Mouse (Mus musculus): ENCODE measurements at regions not wholly inside any gene's neighbourhood (a gene's known extent, or its start where the extent isn't known, plus 50 kb on each side); places are given as distances from the start of the nearest gene placed in this dataset.

DNA sequence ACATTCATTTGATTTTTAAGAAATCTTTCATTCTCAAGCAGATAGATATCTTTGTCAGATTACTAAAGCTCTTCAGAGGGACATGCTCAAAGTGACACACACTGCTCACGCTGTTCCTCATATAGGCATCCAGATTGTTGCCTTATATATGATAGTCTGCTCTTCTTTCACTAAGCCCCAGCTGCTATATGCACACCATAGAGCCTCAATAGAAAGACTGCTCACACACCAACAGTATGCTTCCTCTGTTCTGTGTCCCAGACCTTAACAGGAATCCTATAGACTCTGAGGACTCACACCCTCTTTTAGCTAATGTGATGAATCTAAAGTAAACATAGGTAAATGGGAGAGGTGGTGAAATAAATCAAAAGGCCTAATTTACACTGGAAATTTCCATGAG, 561.8 kb downstream of the Smarca1 start:
- DNase-seq, result no peak

DNA sequence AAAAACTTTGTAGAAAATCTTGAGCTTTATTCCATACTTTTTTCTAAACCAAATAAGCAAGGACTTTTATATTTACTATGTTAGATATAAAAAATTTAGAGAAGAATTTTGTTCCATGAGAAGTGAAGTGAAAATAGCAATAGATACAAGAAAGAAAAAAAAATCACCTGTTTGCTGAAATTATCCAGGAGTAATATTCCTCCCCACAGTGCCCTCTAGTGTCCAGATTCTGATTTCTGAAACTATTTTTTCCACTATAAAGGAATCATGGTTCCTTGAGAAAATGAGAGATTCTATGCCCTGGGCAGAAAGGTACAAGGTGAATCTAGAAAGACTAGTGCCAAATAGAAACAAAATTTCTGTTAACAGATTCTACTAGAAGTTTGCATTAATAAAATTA, 564.0 kb downstream of the Smarca1 start:
- peak; percentile 41 to 44 for DNase-seq

DNA sequence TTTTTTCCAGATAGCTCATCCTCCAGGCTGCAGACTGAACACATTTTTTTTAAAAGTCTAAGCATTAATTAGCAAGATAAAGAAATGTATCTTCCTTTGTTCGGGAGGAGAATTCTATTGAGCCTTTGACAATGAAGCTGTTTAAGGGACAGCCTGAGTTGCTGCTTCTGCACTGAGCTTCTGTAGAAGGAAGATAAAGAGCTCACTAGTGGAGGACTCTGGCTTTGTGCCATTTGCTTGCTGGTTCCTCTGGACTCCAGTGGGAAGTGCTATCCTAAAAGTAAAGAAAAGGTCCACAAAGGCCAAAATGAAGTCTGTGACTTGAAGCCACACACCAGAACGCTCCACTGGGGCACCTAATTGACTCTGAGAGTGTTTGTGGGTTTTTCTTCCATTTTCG, 577.0 kb downstream of the Smarca1 start:
- peak in 1 of 2 experiments; percentile 2 for DNase-seq

DNA sequence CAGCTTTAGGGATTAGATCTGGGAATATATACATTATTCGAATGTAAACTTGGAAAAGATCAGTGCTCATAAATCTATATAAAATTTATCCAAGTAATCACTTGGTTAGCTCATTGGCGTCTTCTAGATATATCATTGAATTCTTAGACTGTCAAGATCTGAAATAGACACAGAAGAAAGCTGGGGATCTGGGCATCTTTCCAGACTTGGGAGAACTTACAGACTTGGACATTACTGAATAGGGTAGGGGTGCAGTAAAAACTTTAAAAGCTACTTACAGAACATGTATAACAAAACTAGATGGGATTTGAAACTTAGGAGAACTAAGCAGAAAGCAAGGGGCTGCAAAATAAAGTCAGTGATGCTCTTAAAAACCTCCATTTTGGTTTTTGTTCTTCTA, 585.6 kb downstream of the Smarca1 start:
- no peak for DNase-seq

DNA sequence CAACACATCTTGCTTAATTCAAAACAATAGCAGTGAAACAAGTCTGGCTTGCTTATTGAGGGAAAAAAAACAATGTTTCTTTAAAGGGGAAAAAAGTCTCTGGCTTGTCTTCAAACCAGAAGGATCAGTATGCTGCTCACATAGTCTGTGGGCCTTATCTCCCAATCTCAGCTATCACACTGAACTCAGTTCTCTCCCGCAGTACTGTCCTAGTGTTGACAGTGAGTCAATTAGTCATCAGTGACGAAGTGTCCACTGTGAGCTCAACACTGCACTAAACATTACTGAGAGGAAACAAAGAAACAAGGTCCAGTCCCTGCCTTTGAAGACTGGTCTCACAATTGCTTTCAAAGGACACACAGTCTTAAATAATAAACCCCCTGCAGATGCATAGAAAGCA, 589.2 kb downstream of the Smarca1 start:
- DNase-seq, result no peak

DNA sequence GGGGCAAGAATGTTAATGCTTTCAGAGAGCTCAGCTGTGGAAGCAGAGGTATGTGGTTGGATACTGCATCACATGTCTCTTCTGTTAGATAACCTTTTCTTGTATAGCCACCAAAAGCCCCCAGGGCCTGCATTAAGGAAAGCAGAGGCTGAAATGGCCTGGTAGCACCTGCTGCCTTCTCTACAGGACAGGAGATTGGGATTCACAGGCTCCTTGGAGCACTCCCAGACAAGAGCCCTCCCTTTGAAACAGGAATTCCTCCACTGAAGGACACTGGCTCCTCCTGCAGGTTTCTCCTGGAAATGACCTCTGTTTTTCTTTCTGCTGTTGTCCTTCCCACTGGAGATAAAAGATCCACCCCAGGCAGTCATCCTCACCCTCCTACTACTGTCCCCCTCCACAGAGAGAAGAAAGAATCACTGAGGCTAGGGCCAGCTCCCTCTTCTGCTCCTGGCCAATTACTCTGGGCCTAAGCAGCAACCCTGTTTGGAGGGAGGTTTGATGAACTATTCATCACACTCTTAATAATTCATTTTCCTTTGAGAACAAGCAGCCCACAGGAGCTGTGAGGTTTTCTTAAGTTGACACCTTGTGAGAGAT, 600.1 kb downstream of the Smarca1 start:
- peak; percentile 75 to 81 for DNase-seq

Measured in cerebellum, postnatal 14 days (tissue).